Mouse (Mus musculus) ES-E14 (cell line): ENCODE measurements around the gene Hoxb1.

ENCODE experiments used
- MAFK ChIP-seq: IDR thresholded peaks from 2 replicates; pipeline ENCODE4 v1.6.1; 2014; ENCODE audit warnings: mild to moderate bottlenecking, low read depth, low read length, inconsistent platforms; ENCODE audit not compliant: insufficient read depth
- ZNF384 ChIP-seq: IDR thresholded peaks from 2 replicates; pipeline ENCODE4 v1.6.1; 2012; ENCODE audit warnings: low read depth, low read length, inconsistent platforms

- TF ChIP-seq ZNF384 (no peak), MAFK (no peak)
These were observed 20.7 kb upstream of the Hoxb1 start for GRCm38 (mm10) chr11:96344878-96345159.
